Mouse (Mus musculus): ENCODE measurements at regions not wholly inside any gene's neighbourhood (a gene's known extent, or its start where the extent isn't known, plus 50 kb on each side); places are given as distances from the start of the nearest gene placed in this dataset.
A peak's percentile ranks its signal among the peaks of the same experiment; 100 is the strongest.

DNA sequence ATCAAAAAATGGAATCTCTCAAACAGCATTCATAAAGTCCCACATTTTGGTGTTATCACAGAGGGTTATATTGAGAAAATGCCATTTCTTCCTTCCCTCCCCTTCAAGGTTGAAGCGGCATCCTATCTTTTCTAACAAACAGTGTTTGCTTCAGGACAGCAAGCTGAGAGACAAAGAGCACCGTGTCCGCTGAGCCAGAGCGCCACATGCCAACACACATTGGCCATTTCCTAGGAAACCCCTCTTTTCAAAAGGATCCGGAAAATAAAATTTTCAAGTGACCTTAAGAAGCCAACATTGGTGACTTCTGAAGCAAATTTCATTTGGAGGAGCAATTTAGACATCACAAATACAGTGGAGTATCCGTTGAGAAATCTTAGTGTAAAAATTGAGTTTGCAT, 326.3 kb downstream of the Nova1 start:
- Histone ChIP-seq H3K27me3 (replicated peaks) (no peaks in the 10 kb centered on the region), H3K27ac (no peak overlapping the region), H3K9me3 (no peaks in the 10 kb centered on the region), H3K4me3 (replicated peaks) (no peak overlapping the region), H3K36me3 (no peaks in the 10 kb centered on the region), H3K4me1 (replicated peaks) (no peaks in the 10 kb centered on the region), H3K9ac (no peak overlapping the region), H3K4me2 (replicated peaks) (no peak overlapping the region)
- 90% methylated on average over 6 of the region's 6 CpGs for WGBS
- ATAC-seq, result no peak

DNA sequence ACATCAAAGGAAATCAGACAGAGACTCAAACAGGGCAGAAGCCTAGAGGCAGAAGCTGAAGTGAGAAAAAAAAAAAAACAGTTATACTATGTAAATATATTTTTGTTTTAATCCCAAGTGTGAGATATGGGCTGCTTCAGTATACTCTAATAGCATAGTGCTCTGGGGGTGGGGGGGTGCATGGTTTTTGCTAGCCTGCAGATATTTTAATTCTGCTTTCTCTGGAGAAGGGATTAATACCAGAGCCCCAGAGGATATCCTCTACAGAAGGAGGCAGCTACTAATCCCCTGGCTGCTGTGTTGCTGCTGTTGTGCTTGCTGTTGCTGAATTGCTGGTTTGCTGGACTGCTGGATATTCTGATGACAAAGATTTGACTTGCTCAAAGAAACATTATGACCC, 367.8 kb downstream of the Nova1 start:
- H3K27me3 ChIP-seq (replicated peaks), result no peaks in the 10 kb centered on the region
- no peak for ATAC-seq
- no peak overlapping the region for H3K27ac ChIP-seq
- H3K9ac ChIP-seq, result no peak overlapping the region
- H3K4me2 ChIP-seq (replicated peaks), result no peak overlapping the region
- no peak overlapping the region for H3K4me3 ChIP-seq (replicated peaks)
- H3K9me3 ChIP-seq, result no peaks in the 10 kb centered on the region
- H3K36me3 ChIP-seq, result no peaks in the 10 kb centered on the region
- H3K4me1 ChIP-seq (replicated peaks), result no peaks in the 10 kb centered on the region

DNA sequence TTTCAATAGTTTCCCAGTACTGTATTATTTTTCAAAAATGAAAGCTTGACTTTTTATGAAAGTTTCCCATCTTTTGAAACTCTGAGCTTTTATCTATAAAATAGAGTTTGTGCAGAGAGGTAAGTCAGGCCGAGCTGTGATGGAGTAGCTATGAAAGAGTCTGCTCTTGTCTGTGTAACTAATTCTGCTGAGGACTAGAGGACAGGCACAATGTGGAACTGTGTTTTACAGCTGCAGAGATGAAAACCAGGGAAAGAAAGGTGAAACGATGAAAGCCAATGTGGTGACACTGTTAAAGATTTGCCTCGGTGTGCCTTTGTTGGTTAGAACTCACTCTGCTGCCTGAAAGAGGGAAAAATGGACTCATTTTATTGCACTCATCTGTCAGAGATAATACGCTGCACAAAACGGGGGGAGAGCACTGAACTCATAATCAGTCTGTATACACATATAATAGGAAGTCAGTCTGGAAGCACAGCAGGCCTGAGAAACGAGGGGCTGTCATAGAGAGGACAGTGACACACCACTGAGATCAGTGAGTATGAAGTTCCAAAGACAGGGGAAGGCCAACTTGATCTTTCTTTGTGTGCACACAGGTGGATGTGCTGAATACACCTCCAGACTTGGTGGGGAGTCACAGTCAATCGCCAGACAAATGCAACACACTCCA, 373.9 kb downstream of the Nova1 start:
- Histone ChIP-seq H3K9ac (no peak overlapping the region), H3K4me2 (replicated peaks) (no peak overlapping the region), H3K4me3 (replicated peaks) (no peak overlapping the region), H3K9me3 (no peaks in the 10 kb centered on the region), H3K27ac (no peak overlapping the region), H3K4me1 (replicated peaks) (no peaks in the 10 kb centered on the region), H3K36me3 (no peaks in the 10 kb centered on the region), H3K27me3 (replicated peaks) (no peaks in the 10 kb centered on the region)
- WGBS, result 62% methylated on average over 7 of the region's 7 CpGs
- ATAC-seq, result no peak

DNA sequence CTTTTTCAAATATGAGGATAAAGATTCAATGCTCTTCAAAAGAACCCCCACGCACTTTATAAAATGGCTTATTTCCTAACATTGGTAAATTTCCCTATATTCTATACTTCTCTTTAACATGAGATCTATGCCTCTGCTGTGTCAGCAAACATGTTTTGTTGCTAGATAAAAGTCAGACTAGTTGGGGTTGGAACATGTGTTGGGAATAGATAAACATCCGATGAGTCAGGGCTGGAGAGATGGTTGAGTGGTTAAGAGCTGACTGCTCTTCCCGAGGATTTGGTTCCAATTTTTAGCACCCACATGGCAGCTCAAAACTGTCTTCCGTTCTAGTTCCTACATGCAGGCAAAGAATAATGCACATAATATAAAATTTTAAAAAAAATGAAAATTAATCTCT, 399.1 kb downstream of the Nova1 start:
- H3K4me3 ChIP-seq (replicated peaks), result no peak overlapping the region
- 77% methylated on average over 4 of the region's 4 CpGs for WGBS
- H3K9ac ChIP-seq, result no peak overlapping the region
- no peaks in the 10 kb centered on the region for H3K27me3 ChIP-seq (replicated peaks)
- H3K36me3 ChIP-seq, result no peaks in the 10 kb centered on the region
- H3K9me3 ChIP-seq, result no peaks in the 10 kb centered on the region
- ATAC-seq, result no peak
- H3K4me2 ChIP-seq (replicated peaks), result no peak overlapping the region
- no peaks in the 10 kb centered on the region for H3K4me1 ChIP-seq (replicated peaks)
- no peak overlapping the region for H3K27ac ChIP-seq

DNA sequence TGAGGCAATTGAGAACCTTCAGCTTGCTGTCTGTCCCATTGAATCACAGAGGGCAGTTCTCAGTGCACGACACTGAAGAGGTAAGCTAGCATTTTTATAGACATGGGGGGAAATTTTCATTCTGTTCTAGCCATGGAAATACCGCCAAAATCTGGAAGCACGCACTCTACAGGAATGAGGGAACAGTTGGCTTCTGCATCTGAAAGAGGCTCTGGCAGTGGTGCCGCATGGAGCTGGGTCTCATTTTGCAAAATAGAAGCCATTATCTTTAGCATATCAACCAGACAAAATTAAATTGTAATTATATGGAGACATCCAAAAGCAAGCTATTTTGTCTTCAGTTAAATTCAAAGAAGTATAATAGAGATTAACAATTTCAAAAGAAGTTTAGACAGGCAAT, 399.7 kb downstream of the Nova1 start:
- 89% methylated on average over 4 of the region's 4 CpGs for WGBS
- no peaks in the 10 kb centered on the region for H3K36me3 ChIP-seq
- no peak overlapping the region for H3K4me2 ChIP-seq (replicated peaks)
- no peaks in the 10 kb centered on the region for H3K27me3 ChIP-seq (replicated peaks)
- H3K9me3 ChIP-seq, result no peaks in the 10 kb centered on the region
- H3K27ac ChIP-seq, result no peak overlapping the region
- no peak overlapping the region for H3K9ac ChIP-seq
- no peak for ATAC-seq
- H3K4me1 ChIP-seq (replicated peaks), result no peaks in the 10 kb centered on the region
- H3K4me3 ChIP-seq (replicated peaks), result no peak overlapping the region

DNA sequence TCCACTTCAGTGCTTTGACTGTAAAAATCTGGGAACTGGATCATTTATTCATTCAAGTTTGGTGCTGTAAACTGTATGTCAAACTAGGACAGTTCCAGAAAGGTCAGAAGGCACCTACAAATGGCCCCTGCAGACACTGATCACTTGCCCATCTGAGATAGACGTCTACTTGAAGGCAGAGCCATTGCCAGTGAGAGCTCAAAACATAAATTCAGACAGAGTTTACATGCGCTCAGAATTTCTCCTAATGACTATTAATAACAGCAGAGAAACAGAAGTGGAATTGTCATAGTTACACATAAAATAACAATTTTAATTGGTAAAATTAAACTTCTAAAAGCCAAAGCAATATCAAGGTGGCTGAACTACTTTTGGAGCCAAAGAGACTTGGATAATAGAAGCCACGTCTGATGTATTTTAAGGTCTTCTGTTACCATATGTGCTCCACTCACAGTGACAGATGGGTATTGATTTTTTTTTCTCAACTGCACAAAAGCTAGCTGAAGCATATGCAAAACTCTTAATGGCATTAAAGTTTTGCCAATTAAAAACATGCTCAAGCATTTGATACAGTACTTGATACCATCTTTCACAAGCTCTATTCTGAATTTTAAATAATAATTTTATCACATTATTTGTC, 401.8 kb downstream of the Nova1 start:
- H3K4me3 ChIP-seq (replicated peaks), result no peak overlapping the region
- 65% methylated on average over 3 of the region's 3 CpGs for WGBS
- no peak overlapping the region for H3K27ac ChIP-seq
- no peaks in the 10 kb centered on the region for H3K9me3 ChIP-seq
- no peak for ATAC-seq
- no peaks in the 10 kb centered on the region for H3K4me1 ChIP-seq (replicated peaks)
- H3K9ac ChIP-seq, result no peak overlapping the region
- H3K36me3 ChIP-seq, result no peaks in the 10 kb centered on the region
- H3K27me3 ChIP-seq (replicated peaks), result no peaks in the 10 kb centered on the region
- no peak overlapping the region for H3K4me2 ChIP-seq (replicated peaks)

DNA sequence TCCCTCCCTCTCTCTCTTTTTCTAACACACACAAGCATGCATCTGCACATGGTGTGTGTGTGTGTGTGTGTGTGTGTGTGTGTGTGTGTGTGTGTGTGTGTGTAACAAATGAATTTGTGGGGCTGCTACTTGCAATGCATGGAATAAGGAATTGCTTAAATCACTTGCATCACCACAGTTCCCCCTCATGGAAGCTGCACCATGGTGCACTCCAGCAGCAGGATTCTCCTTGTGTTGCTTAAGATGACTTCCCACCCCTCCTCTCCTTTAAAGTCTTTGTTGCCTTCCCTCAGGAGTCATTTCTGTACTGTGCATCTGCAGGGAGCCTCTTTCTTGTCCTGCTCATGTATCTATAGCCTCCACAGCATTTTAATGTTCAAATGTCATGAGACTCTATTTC, 402.5 kb downstream of the Nova1 start:
- no peak overlapping the region for H3K4me3 ChIP-seq (replicated peaks)
- no peak overlapping the region for H3K4me2 ChIP-seq (replicated peaks)
- H3K27me3 ChIP-seq (replicated peaks), result no peaks in the 10 kb centered on the region
- no peak overlapping the region for H3K9ac ChIP-seq
- H3K9me3 ChIP-seq, result no peaks in the 10 kb centered on the region
- no peak for ATAC-seq
- H3K36me3 ChIP-seq, result no peaks in the 10 kb centered on the region
- H3K27ac ChIP-seq, result no peak overlapping the region
- no peaks in the 10 kb centered on the region for H3K4me1 ChIP-seq (replicated peaks)

DNA sequence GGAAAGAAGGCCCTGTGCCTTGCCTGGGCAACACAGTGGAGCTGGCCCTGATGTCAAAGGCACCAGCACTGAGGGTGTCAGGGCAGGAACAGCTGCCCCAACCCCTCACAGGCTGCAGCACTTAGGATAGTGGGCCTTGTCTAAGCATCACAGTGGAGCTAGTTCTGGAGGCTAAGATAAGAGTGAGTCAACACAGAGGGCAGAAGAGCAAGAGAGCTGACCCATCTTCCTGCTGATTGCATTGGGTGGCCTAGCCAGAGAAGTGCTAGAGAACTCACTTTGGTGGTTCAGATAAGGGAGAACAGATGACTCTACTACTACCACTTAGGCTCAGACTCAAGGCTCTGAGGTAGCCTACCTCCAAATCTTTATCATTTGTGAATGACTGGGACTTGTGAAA, 413.1 kb downstream of the Nova1 start:
- Histone ChIP-seq H3K36me3 (no peaks in the 10 kb centered on the region), H3K9me3 (no peaks in the 10 kb centered on the region), H3K4me3 (replicated peaks) (no peak overlapping the region), H3K4me2 (replicated peaks) (no peak overlapping the region), H3K27me3 (replicated peaks) (no peaks in the 10 kb centered on the region), H3K4me1 (replicated peaks) (no peaks in the 10 kb centered on the region), H3K27ac (no peak overlapping the region), H3K9ac (no peak overlapping the region)
- no peak for ATAC-seq

DNA sequence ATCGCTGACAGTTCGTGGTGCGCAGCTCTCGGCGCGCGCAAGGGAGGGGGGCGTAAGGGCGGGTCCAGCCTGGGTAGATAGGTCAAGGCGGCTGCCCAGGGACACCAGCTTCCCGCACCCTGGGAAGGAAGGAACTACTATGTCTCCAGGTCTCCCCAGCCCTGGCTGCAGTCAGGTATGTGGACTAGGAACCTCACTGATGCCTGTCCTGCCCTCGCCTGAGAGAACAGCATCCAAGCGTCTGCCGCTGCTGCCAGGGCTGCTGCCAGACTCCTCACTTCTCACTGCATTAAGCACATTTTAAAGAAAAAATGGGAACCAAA, 419.1 kb downstream of the Nova1 start:
- Histone ChIP-seq H3K4me1 (replicated peaks) (no peaks in the 10 kb centered on the region), H3K4me3 (replicated peaks) (peak overlapping the region; percentile 42), H3K27me3 (replicated peaks) (no peaks in the 10 kb centered on the region), H3K9ac (peak overlapping the region; percentile 32), H3K9me3 (no peaks in the 10 kb centered on the region), H3K27ac (no peak overlapping the region), H3K36me3 (no peaks in the 10 kb centered on the region), H3K4me2 (replicated peaks) (peak overlapping the region; percentile 91)
- ATAC-seq, result peak; percentile 85
- 1% methylated on average over 14 of the region's 14 CpGs for WGBS

DNA sequence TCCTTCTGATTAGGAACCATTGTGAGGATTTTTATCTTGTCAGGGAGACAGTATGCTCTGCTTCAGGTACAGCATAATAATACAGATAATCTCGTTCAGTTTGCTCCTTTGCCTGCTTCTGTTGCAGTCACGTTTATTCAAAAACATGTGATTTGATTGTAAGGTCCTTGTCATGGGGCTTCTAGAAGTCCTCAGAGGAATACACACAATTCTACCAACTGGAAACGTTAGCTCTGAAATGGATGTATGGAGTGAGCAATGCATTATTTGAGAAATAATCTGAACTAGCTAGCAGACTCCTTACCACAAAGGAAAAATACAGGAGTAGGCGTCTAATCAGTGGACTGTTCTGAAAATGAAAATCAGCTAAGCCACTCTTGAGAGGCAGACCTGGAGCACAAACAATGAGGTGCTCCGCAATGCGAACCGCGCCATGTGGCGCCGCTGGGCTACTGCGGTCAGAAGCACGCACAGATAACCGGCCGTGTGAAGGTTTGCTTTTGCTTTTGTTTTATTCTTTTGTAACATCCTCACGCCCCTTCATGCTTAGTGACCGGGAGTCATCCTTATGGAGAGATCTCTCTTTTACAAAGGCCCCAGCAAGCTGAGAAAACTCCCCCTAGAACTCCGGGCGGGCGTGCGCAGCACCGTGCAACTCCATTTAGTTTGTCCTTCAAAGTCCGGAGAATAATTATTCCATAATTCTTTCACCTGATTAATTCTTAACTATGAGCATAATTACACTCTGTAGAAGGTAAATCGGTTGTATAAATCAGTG, 419.7 kb downstream of the Nova1 start:
- Histone ChIP-seq H3K9ac (peak overlapping the region; percentile 32), H3K4me1 (replicated peaks) (no peaks in the 10 kb centered on the region), H3K36me3 (no peaks in the 10 kb centered on the region), H3K27me3 (replicated peaks) (no peaks in the 10 kb centered on the region), H3K4me2 (replicated peaks) (peak overlapping the region; percentile 91), H3K27ac (no peak overlapping the region), H3K9me3 (no peaks in the 10 kb centered on the region), H3K4me3 (replicated peaks) (peak overlapping the region; percentile 42)
- peak; percentile 82 for ATAC-seq
- 6% methylated on average over 23 of the region's 23 CpGs for WGBS

DNA sequence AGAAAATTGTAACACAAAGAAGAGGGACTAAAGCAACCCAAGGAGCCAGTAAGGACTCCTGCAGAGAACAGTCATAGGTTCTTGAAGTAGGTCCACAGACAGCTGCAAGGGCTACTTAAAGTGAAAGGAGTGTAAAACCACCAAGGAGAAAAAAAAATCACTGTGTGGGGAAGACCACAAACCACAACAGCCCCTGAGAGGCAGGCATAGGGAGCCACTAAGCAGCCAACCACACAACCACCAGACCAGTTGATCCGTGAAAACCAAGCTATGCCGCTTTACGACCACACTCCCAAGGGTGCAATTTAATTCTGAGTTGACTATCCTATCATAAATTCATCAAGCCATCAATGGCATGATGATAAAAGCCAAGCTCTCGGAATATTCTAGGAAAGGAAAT, 423.5 kb downstream of the Nova1 start:
- WGBS, result 63% methylated on average over 4 of the region's 4 CpGs
- no peak for ATAC-seq

DNA sequence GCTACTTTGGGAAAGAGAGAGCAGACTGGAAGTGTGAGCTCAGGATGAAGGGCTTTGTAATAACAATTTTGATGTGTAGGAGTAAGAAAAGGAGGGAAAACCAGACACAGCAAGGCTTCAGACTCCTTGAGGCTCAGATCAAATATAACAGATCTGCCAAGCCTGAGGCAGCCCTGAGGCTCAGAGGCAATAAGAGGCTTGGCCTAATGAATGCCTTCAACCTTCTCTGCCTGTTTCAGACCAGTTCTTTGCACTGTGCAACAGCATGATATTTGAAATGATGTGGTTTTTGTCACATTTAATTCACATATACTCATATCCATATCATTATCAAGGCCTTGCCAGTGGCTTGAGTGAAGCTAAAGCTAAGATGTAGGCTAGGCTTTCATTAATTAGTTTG, 425.0 kb downstream of the Nova1 start:
- no peak overlapping the region for H3K27ac ChIP-seq
- H3K27me3 ChIP-seq (replicated peaks), result no peaks in the 10 kb centered on the region
- H3K9ac ChIP-seq, result no peak overlapping the region
- no peaks in the 10 kb centered on the region for H3K36me3 ChIP-seq
- no peak for ATAC-seq
- H3K4me1 ChIP-seq (replicated peaks), result no peaks in the 10 kb centered on the region
- H3K4me3 ChIP-seq (replicated peaks), result no peak overlapping the region
- H3K4me2 ChIP-seq (replicated peaks), result no peak overlapping the region
- H3K9me3 ChIP-seq, result no peaks in the 10 kb centered on the region

More for the DNA sequence above, 423.5 kb downstream of the Nova1 start:
- Histone ChIP-seq H3K27ac (no peak overlapping the region), H3K27me3 (replicated peaks) (no peaks in the 10 kb centered on the region), H3K4me3 (replicated peaks) (no peak overlapping the region), H3K9me3 (no peaks in the 10 kb centered on the region), H3K4me2 (replicated peaks) (no peak overlapping the region), H3K4me1 (replicated peaks) (no peaks in the 10 kb centered on the region), H3K36me3 (no peaks in the 10 kb centered on the region), H3K9ac (no peak overlapping the region)

DNA sequence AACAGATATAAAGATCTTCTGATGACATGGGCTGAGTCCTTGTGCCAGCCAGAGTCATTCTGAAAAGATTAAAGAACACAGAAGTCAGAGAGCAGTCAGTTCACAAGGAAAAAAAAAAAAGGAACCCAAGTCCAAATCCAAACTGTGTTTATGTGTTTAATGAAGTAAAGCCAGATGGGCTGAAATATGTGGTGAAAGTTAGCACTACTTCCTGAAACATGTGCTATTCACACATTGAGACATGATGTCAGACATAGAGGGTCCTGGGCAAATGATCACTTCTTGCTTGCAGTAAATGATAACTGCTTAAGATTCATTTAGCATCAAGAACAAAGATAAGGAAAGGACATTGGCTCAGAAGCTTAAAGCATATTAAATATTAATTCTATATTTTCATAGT, 439.8 kb downstream of the Nova1 start:
- H3K4me3 ChIP-seq (replicated peaks), result no peak overlapping the region
- H3K36me3 ChIP-seq, result no peaks in the 10 kb centered on the region
- no peaks in the 10 kb centered on the region for H3K4me1 ChIP-seq (replicated peaks)
- H3K9me3 ChIP-seq, result no peaks in the 10 kb centered on the region
- no peak overlapping the region for H3K9ac ChIP-seq
- no peaks in the 10 kb centered on the region for H3K27me3 ChIP-seq (replicated peaks)
- no peak overlapping the region for H3K27ac ChIP-seq
- ATAC-seq, result no peak
- no peak overlapping the region for H3K4me2 ChIP-seq (replicated peaks)
